Mouse (Mus musculus): ENCODE results near the gene Cdiptos. TPM values are rescaled to one million over a fixed set of nuclear protein-coding genes. Genes with fewer than 3 reads are reported as not detected.
A peak's percentile ranks its signal among the peaks of the same experiment; 100 is the strongest.

Cdiptos gene
- total RNA-seq, 1 experiment from 2014 or later = 2.2 TPM

- ATAC-seq (ENCODE audit: extremely low read depth, insufficient number of reproducible peaks, low FRiP score, poor library complexity, severe bottlenecking) = peak; percentile 35; the same call in 1 of the 2 replicates
Measured at GRCm38 (mm10) chr7:127016081-127016480, 40.2 kb upstream of the Cdiptos start.

DNA sequence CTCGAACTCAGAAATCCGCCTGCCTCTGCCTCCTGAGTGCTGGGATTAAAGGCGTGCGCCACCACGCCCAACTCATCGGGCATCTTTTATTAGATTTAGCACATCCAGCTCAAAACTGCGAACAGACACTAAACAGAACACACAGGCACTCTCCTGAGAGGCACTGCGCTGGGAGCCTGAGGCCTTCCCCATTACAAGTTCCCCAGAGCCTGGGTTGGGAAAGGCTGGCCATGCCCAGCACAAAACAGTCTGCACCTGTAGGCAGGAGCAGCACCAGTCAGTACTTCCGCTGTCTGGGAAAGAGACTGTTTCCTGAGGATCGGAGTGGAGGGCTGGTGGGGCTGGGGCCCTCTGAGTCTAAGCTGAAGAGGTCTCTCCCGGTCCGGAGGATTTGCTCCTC lies 39.1 kb upstream of the Cdiptos start:
- no peak for ATAC-seq (ENCODE audit: extremely low read depth, insufficient number of reproducible peaks, low FRiP score, poor library complexity, severe bottlenecking)

- peak; percentile 48 for ATAC-seq (ENCODE audit: extremely low read depth, insufficient number of reproducible peaks, low FRiP score, poor library complexity, severe bottlenecking)
Measured at GRCm38 (mm10) chr7:127014320-127014719, 38.4 kb upstream of the Cdiptos start, which contains the start of gene Mvp. Gene Mvp (minus strand): TSS chr7:127014621.

- ATAC-seq (ENCODE audit: extremely low read depth, insufficient number of reproducible peaks, low FRiP score, poor library complexity, severe bottlenecking) = no peak
Measured at GRCm38 (mm10) chr7:127013385-127013784, 37.5 kb upstream of the Cdiptos start.

DNA sequence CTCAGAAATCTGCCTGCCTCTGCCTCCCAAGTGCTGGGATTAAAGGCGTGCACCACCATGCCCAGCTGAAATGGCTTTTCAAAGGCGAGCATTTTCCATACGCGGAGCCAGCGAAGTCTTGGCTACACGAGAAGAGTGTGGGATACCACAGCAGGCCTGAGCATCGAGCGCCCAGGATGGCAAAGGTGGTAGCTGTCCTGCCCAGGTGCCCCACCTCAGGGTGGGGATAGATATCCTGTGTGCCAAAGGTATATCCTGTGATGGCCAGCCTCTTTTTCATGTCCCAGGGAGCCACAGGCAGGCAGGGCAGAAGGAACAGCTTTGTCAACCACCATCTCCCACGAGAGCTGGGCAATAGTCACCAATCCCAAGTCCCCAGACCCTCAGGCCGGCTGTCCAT lies 36.9 kb upstream of the Cdiptos start:
- no peak for ATAC-seq (ENCODE audit: extremely low read depth, insufficient number of reproducible peaks, low FRiP score, poor library complexity, severe bottlenecking)

GRCm38 (mm10) chr7:127012374-127012773 lies 36.5 kb upstream of the Cdiptos start:
- no peak for ATAC-seq (ENCODE audit: extremely low read depth, insufficient number of reproducible peaks, low FRiP score, poor library complexity, severe bottlenecking)

DNA sequence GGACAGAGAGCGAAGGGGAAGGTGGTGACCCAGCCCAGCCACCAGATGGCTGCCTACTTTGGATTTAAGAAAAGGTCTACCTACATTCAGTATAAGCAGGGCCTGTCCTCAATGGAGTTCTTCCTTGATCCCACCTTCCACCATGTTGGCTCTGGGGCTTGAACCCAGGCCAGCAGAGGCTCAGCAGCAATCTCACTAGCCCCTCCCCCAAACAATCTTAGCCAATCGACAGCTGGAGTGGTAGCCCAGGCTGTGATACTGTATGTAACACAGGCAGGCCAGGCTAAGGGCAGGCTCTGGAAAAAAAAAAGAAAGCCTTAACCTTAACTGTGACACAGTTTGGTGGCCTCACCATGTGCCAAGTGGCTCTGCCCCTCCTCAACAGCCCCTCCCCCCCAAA lies 35.8 kb upstream of the Cdiptos start:
- ATAC-seq (ENCODE audit: extremely low read depth, insufficient number of reproducible peaks, low FRiP score, poor library complexity, severe bottlenecking) = no peak

DNA sequence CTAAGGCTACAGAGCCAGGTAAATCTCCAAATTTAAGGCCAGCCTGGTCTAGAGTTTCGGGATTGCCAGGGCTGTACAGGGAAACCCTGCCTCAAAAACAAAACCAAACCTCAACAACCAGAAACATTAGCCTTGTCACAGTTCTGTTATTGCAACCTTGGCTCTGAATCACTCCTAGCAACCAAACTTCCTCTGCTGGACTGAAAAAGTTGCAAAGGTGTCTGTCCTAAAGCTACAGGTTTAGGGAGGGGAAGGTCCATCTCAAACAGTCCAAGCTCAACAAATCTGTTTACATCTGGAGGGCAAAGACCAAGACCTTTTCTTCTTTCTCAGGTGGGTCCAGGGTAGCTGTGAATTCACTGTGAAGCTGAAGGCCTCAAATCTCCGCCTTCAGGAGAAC lies 35.2 kb upstream of the Cdiptos start:
- ATAC-seq (ENCODE audit: extremely low read depth, insufficient number of reproducible peaks, low FRiP score, poor library complexity, severe bottlenecking) = no peak

GRCm38 (mm10) chr7:127009307-127010085 lies 33.6 kb upstream of the Cdiptos start:
- no peak for ATAC-seq (ENCODE audit: extremely low read depth, insufficient number of reproducible peaks, low FRiP score, poor library complexity, severe bottlenecking)

- peak; percentile 57 for ATAC-seq (ENCODE audit: extremely low read depth, insufficient number of reproducible peaks, low FRiP score, poor library complexity, severe bottlenecking)
Measured at GRCm38 (mm10) chr7:127008239-127009019, 32.5 kb upstream of the Cdiptos start.

GRCm38 (mm10) chr7:127007313-127008024 lies 31.6 kb upstream of the Cdiptos start:
- ATAC-seq (ENCODE audit: extremely low read depth, insufficient number of reproducible peaks, low FRiP score, poor library complexity, severe bottlenecking) = no peak

DNA sequence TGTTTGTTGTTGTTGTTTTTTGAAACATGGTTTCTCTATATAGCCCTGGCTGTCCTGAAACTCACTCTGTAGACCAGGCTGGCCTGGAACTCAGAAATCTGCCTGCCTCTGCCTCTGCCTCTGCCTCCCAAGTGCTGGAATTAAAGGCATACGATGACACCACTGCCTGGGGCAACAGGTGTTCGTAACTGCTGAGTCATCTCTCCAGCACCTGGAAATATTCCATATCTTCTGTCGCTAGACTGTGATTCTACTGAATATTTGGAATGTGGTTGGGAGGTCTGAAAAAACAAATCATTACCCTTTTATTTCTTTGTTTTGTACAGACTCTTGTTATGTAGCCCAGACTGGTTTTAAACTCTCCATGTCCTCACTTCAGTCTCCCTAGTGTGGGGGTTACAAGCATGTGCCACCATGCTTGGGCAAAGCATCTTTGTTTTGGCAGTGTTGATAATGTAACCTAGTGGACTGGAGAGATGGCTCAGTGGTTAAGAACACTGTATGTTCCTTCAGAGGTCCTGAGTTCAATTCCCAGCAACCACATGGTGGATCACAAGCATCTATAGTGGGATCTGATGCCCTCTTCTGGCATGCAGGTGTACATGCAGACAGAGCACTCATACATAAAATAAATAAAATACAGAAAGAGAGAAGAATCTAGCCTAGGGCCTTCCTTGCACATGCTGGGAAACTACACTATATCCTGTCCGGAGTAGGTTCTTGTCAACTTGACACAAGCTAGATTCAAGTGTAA lies 28.4 kb upstream of the Cdiptos start:
- no peak for ATAC-seq (ENCODE audit: extremely low read depth, insufficient number of reproducible peaks, low FRiP score, poor library complexity, severe bottlenecking)

GRCm38 (mm10) chr7:127003620-127004019 lies 27.7 kb upstream of the Cdiptos start:
- ATAC-seq (ENCODE audit: extremely low read depth, insufficient number of reproducible peaks, low FRiP score, poor library complexity, severe bottlenecking) = no peak

GRCm38 (mm10) chr7:126999568-126999967 lies 23.7 kb upstream of the Cdiptos start:
- ATAC-seq (ENCODE audit: extremely low read depth, insufficient number of reproducible peaks, low FRiP score, poor library complexity, severe bottlenecking) = no peak

DNA sequence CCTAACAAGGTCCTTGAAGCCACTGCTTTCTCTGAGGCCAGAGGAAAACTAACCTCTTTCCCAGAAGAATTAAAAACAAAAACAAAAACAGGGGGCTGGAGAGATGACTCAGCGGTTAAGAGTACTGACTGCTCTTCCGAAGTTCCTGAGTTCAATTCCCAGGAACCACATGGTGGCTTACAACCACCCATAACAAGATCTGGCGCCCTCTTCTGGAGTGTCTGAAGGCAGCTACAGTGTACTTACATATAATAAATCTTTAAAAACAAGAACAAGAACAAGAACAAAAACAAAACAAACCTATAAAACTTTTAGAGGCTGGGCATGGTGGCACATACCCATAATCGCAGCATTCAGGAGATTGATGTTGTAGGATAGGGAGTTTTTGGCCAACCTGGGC lies 20.6 kb upstream of the Cdiptos start:
- ATAC-seq (ENCODE audit: extremely low read depth, insufficient number of reproducible peaks, low FRiP score, poor library complexity, severe bottlenecking) = no peak

GRCm38 (mm10) chr7:126988816-126989215 lies 12.9 kb upstream of the Cdiptos start:
- no peak for ATAC-seq (ENCODE audit: extremely low read depth, insufficient number of reproducible peaks, low FRiP score, poor library complexity, severe bottlenecking)

- no peak for ATAC-seq (ENCODE audit: extremely low read depth, insufficient number of reproducible peaks, low FRiP score, poor library complexity, severe bottlenecking)
Measured at GRCm38 (mm10) chr7:126986319-126986718, 10.4 kb upstream of the Cdiptos start.

DNA sequence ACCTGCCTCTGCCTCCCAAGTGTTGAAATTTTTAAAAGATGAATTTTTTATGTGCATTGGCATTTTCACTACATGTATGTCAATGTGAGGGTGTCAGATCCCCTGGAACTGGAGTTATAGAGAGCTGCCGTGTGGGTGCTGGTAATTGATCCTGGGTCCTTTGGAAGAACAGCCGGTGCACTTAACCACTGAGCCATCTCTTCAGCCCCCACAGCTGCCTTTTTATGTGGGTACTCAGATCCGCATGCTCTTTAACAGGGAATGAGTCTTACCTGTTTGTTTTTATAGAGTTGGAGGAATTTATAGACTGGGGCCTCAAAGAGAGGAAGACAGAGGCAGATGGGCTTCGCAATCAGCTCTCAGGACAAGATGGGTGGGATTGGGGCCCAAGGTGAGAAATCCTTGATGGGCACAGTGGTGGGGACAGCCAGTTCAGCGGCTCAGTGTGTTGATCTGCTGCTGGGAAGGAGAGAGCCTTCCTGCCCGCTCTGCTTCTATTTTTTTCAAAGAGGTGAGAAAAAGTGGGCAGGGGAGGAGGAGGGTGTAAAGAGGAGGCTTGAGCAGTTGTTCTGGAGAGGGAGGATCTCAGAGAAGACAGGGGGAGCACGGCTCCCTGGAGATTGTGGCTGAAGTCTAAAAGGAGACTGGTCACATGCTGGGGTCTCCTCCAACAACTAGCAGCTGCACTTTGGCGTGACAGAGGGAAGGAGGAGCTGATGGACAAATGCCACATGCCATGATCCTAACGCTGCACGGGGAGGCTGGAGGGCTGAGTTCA lies 9.0 kb upstream of the Cdiptos start:
- no peak for ATAC-seq (ENCODE audit: extremely low read depth, insufficient number of reproducible peaks, low FRiP score, poor library complexity, severe bottlenecking)

Data from neutrophil, adult 5-6 weeks (primary cell).